Mouse (Mus musculus) heart, embryonic 15.5 days (tissue): ENCODE measurements around the gene Nsfl1c. TPM values are rescaled to one million over a fixed set of nuclear protein-coding genes. Genes with fewer than 3 reads are reported as not detected.
A peak's percentile ranks its signal among the peaks of the same experiment; 100 is the strongest.
"Not testable (repeated sequence)": the region's sequence is repeated elsewhere in the genome, so short reads cannot be mapped to it uniquely, and the experiment has no call there.

Experiments
- ATAC-seq: fragments of 200-750 bp; cut with Nextera tagmentation; replicated peaks from 2 replicates; pipeline ENCODE4 v1.8.0; 2017; ENCODE audit warnings: low read depth, moderate TSS enrichment; ENCODE audit not compliant: insufficient number of reproducible peaks, insufficient read depth, low FRiP score
- H3K27ac ChIP-seq: fragments of 300-500 bp; sonication (generic); 2 replicates; pipeline ENCODE4 v1.5.1; 2015; ENCODE audit warnings: mild to moderate bottlenecking, inconsistent platforms
- H3K27me3 ChIP-seq: fragments of 300-500 bp; sonication (generic); 2 replicates; pipeline ENCODE4 v1.6.1; 2015; ENCODE audit warnings: inconsistent platforms
- H3K36me3 ChIP-seq: fragments of 300-500 bp; sonication (generic); 2 replicates; pipeline ENCODE4 v1.6.1; 2015; ENCODE audit warnings: mild to moderate bottlenecking, inconsistent platforms
- H3K4me1 ChIP-seq: fragments of 300-500 bp; sonication (generic); replicated peaks from 2 replicates; pipeline ENCODE4 v1.6.1; 2015; ENCODE audit warnings: inconsistent platforms
- H3K4me2 ChIP-seq: fragments of 300-500 bp; sonication (generic); 2 replicates; pipeline ENCODE4 v1.6.1; 2015; ENCODE audit warnings: inconsistent platforms, mild to moderate bottlenecking, moderate library complexity
- H3K4me3 ChIP-seq: fragments of 300-500 bp; sonication (generic); 2 replicates; pipeline ENCODE4 v1.5.1; 2015; ENCODE audit warnings: mild to moderate bottlenecking, inconsistent platforms
- H3K9ac ChIP-seq: fragments of 300-500 bp; sonication (generic); 2 replicates; pipeline ENCODE4 v1.6.1; 2015; ENCODE audit warnings: mild to moderate bottlenecking, inconsistent platforms
- H3K9me3 ChIP-seq: fragments of 300-500 bp; sonication (generic); replicated peaks from 2 replicates; pipeline ENCODE4 v1.6.1; 2016; ENCODE audit warnings: inconsistent platforms
- WGBS: fragments of 180-500 bp; shearing (Covaris S2); methylation state at CpG from one replicate; pipeline ENCODE4 v1.1.7; 2015; ENCODE audit warnings: mixed read lengths; 5-methylcytosine and 5-hydroxymethylcytosine counted together
- polyA plus RNA-seq: library from polyadenylated mRNA; unstranded; fragments of >200 nt; fragmentation: Nextera tagmentation; extraction: Ambion mirVana; gene quantifications from 2 replicates; pipeline ENCODE4 v1.2.1, GENCODE M21; 2015

The Nsfl1c gene
- 135 and 152 TPM in 2 replicates for polyA plus RNA-seq

GRCm38 (mm10) chr2:151494035-151494803 lies at the start of gene Nsfl1c:
Gene Nsfl1c (plus strand): TSS chr2:151494182.
- Histone ChIP-seq H3K4me2 (peak within 1 kb of the TSS; percentile 93), H3K4me1 (peaks cover 15% of the 10 kb centered on the region), H3K4me3 (peak within 1 kb of the TSS; percentile 99), H3K27ac (peak within 1 kb of the TSS; percentile 66), H3K36me3 (peaks cover 18% of the 10 kb centered on the region; the same call in 1 of the 2 replicates), H3K27me3 (0 out of 2 replicates have a peak, but pooled peaks cover under 1% of the 10 kb centered on the region), H3K9me3 (no peaks in the 10 kb centered on the region), H3K9ac (peak within 1 kb of the TSS; percentile 94)
- peak; percentile 99 for ATAC-seq
- under 1% methylated on average over 71 of the region's 73 CpGs for WGBS

DNA sequence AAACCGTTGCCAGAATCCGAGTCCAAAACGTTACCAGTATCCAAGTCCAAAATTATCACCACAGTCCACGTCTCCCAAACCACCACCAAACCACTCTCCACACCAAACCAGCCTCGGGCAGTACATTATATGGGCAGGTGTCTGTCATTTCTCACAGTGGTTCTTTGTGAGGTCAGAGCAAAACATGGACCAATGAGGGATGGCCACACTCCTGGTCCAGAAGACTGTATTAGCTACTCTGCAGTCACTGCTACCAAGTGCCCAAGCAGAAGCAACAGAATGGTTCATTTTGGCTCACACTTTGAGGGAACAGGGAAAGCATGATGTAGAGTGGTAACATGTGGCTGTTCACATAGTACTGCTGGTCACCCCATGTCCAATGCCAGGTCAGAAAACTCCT lies 17.9 kb upstream of the Nsfl1c start, which contains the start of gene 4921509C19Rik:
TSS of gene 4921509C19Rik (minus strand) at position 101 of the 400 bp plus-strand sequence.
- not testable (repeated sequence) for H3K9ac ChIP-seq, H3K4me2 ChIP-seq, H3K36me3 ChIP-seq, H3K27ac ChIP-seq, H3K4me3 ChIP-seq, ATAC-seq, H3K4me1 ChIP-seq, H3K27me3 ChIP-seq, H3K9me3 ChIP-seq
- WGBS, result 67% methylated on average over 5 of the region's 5 CpGs

GRCm38 (mm10) chr2:151486496-151486895 lies 7.5 kb upstream of the Nsfl1c start:
- H3K4me3 ChIP-seq, result no peak overlapping the region
- no peaks in the 10 kb centered on the region for H3K9me3 ChIP-seq

DNA sequence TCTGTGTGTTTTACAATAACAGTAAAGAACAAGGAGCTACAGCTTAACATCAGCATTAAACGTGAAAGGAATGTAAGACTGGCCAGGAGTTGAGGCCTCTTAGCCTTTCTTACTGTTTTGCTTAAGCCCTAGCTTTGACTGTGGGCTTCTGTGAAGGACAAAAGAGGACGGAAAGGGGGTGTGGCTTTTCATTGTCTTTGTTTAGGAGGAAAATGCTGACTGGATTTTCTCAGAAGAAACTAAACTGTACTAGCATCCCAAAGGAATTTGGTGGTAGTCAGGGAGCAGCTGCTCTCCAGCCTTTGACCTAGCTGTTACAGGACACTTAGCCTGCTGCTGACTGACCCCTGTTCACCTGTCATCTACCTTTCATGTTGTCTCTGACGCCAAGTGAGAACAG lies 4.4 kb downstream of the Nsfl1c start:
- Histone ChIP-seq H3K4me3 (no peak overlapping the region), H3K27ac (no peak overlapping the region), H3K36me3 (peaks cover 48% of the 10 kb centered on the region), H3K4me2 (no peak overlapping the region), H3K9ac (no peak overlapping the region), H3K27me3 (no peaks in the 10 kb centered on the region), H3K4me1 (peaks cover 15% of the 10 kb centered on the region), H3K9me3 (no peaks in the 10 kb centered on the region)
- no peak for ATAC-seq
- WGBS, result 69% methylated on average over 3 of the region's 3 CpGs

More at GRCm38 (mm10) chr2:151486496-151486895, 7.5 kb upstream of the Nsfl1c start:
- ATAC-seq, result no peak
- H3K4me1 ChIP-seq, result no peaks in the 10 kb centered on the region
- no peak overlapping the region for H3K4me2 ChIP-seq
- no peak overlapping the region for H3K9ac ChIP-seq
- H3K36me3 ChIP-seq, result no peaks in the 10 kb centered on the region
- H3K27me3 ChIP-seq, result 0 out of 2 replicates have a peak, but pooled peaks cover 5% of the 10 kb centered on the region
- no peak overlapping the region for H3K27ac ChIP-seq

DNA sequence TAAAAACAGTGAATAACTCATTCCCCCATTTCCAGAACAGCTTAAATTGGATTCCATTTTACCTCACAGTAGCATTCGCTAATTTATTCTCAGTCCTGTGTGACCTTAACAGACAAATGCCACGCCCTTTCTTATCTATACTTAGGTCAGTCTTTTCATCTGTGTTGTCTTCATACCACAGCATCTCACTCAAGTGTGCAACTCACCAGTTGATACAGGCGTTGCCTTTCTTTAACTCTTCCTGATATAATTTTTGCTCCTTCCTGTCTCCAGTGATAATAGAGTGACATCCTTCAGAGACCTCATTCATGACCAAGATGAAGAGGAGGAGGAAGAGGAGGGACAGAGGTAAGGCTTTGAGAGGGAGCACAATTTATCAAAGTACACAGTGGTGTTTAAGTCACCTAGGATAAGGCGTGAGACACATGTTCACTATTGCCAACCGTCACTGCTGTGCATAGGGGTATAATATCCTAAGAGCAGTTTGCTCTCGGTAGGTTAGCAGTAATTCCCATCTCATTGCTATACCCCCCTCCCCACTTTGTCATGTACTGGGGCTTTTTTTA lies 6.5 kb downstream of the Nsfl1c start:
- 85% methylated on average over 6 of the region's 6 CpGs for WGBS

GRCm38 (mm10) chr2:151504226-151504625 lies 10.2 kb downstream of the Nsfl1c start:
- WGBS, result 91% methylated on average over 4 of the region's 4 CpGs

More for the DNA sequence above, 6.5 kb downstream of the Nsfl1c start:
- no peak overlapping the region for H3K9ac ChIP-seq
- ATAC-seq, result no peak
- no peak overlapping the region for H3K4me3 ChIP-seq
- H3K4me1 ChIP-seq, result 0 out of 2 replicates have a peak, but pooled peaks cover 5% of the 10 kb centered on the region
- no peaks in the 10 kb centered on the region for H3K9me3 ChIP-seq
- H3K36me3 ChIP-seq, result peaks cover 64% of the 10 kb centered on the region
- H3K4me2 ChIP-seq, result no peak overlapping the region
- no peak overlapping the region for H3K27ac ChIP-seq
- no peaks in the 10 kb centered on the region for H3K27me3 ChIP-seq

GRCm38 (mm10) chr2:151512199-151512598 lies 18.2 kb downstream of the Nsfl1c start:
- no peak overlapping the region for H3K27ac ChIP-seq
- H3K9ac ChIP-seq, result no peak overlapping the region
- H3K4me3 ChIP-seq, result no peak overlapping the region
- H3K27me3 ChIP-seq, result no peaks in the 10 kb centered on the region
- H3K36me3 ChIP-seq, result peaks cover 73% of the 10 kb centered on the region
- H3K4me1 ChIP-seq, result peaks cover 9% of the 10 kb centered on the region
- ATAC-seq, result peak; percentile 72
- no peaks in the 10 kb centered on the region for H3K9me3 ChIP-seq
- H3K4me2 ChIP-seq, result no peak overlapping the region

More at GRCm38 (mm10) chr2:151504226-151504625, 10.2 kb downstream of the Nsfl1c start:
- no peak for ATAC-seq
- Histone ChIP-seq H3K4me3 (no peak overlapping the region), H3K4me2 (no peak overlapping the region), H3K4me1 (no peaks in the 10 kb centered on the region), H3K27ac (no peak overlapping the region), H3K9ac (no peak overlapping the region), H3K36me3 (peaks cover 78% of the 10 kb centered on the region), H3K9me3 (no peaks in the 10 kb centered on the region), H3K27me3 (no peaks in the 10 kb centered on the region)

GRCm38 (mm10) chr2:151513525-151514285 lies 19.7 kb downstream of the Nsfl1c start:
- Histone ChIP-seq H3K4me1 (peaks cover 9% of the 10 kb centered on the region), H3K4me2 (no peak overlapping the region), H3K27me3 (no peaks in the 10 kb centered on the region), H3K4me3 (no peak overlapping the region), H3K27ac (no peak overlapping the region), H3K36me3 (peaks cover 61% of the 10 kb centered on the region), H3K9ac (no peak overlapping the region), H3K9me3 (no peaks in the 10 kb centered on the region)
- WGBS, result 70% methylated on average over 3 of the region's 3 CpGs
- ATAC-seq, result no peak

DNA sequence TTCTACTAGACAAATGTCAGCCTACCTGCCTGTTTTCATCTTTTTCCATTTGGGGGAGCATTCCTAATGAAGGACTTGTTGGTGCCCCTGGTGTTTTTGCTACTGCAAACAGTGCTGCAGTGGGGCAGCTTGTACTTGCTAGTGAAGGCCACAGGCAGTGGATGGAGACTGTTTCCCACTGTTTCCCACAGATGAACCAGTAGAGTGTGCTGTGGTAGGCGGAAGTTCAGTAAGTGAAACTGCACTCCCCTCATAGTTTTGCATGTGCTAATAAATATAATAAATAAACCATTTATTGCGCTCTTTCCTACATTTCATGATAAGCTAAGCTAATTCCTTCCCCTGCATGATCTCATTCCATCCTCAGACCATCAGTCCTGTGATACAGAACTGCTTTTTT lies 25.0 kb downstream of the Nsfl1c start:
- WGBS, result 73% methylated on average over 2 of the region's 2 CpGs

GRCm38 (mm10) chr2:151524324-151525041 lies 30.5 kb downstream of the Nsfl1c start:
- H3K4me3 ChIP-seq, result no peak overlapping the region
- H3K9ac ChIP-seq, result no peak overlapping the region
- ATAC-seq, result peak; percentile 34; the same call in 1 of the 2 replicates
- peaks cover 8% of the 10 kb centered on the region; the same call in 1 of the 2 replicates for H3K36me3 ChIP-seq
- H3K9me3 ChIP-seq, result no peaks in the 10 kb centered on the region
- H3K4me1 ChIP-seq, result no peaks in the 10 kb centered on the region
- 22% methylated on average over 4 of the region's 4 CpGs for WGBS
- H3K27me3 ChIP-seq, result no peaks in the 10 kb centered on the region
- H3K4me2 ChIP-seq, result no peak overlapping the region
- H3K27ac ChIP-seq, result peak overlapping the region; percentile 19; the same call in 1 of the 2 replicates

More for the DNA sequence above, 25.0 kb downstream of the Nsfl1c start:
- no peaks in the 10 kb centered on the region for H3K27me3 ChIP-seq
- H3K9ac ChIP-seq, result no peak overlapping the region
- H3K27ac ChIP-seq, result no peak overlapping the region
- no peak overlapping the region for H3K4me2 ChIP-seq
- no peaks in the 10 kb centered on the region for H3K4me1 ChIP-seq
- peaks cover 27% of the 10 kb centered on the region for H3K36me3 ChIP-seq
- H3K9me3 ChIP-seq, result no peaks in the 10 kb centered on the region
- H3K4me3 ChIP-seq, result no peak overlapping the region
- no peak for ATAC-seq
